Mouse (Mus musculus) monocyte, adult 2 months (primary cell): ENCODE results near the gene Sfxn4.

Source experiments
- DNase-seq, 2 experiments: peaks; one replicate each; pipeline ENCODE4 v3.0.0; 2022; ENCODE audit warnings: low spot score in 2 of 2, low read depth in 1 of 2

Gene Sfxn4

GRCm38 (mm10) chr19:60843324-60843723 is 18.0 kb downstream of the Sfxn4 start:
- no peak for DNase-seq

DNA sequence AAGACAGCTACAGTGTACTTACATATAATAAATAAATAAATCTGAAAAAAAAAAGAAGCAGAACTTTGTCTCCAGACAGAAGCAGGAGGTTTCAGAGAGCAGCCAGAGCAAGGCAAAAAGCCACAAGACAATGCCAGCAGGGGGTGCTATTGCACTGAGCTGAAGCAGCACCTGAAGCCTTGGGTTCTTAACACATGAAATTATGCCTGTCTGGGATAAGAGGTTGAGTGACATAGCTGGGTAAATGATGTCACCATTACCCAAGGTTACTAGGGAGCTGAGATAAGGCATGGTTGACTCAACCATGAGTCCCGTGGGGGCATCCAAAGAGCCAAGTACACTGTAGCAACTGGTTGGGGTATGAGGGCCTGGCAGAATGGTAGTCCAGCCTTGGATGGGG is 23.5 kb downstream of the Sfxn4 start:
- DNase-seq: peak; percentile 20 to 42

DNA sequence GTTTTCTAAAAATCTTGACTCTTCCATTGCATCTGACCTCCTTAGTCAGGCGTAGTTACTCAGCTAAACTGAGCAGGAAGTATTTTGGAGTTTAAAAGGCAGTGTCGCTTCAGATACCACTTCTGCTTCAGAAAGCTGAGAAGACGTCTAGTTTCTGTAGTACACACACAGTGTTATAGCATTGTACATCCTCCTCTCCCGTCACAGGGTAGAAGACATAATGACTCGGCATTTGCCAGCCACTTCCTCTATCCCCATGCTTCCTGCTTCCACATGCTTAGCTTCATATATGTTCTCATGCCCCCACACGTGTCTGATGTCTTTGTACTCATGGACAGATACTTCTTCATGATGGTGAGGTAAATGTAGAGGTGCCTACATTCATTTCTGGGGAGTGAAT is 42.6 kb downstream of the Sfxn4 start:
- peak; percentile 39 to 53 for DNase-seq

DNA sequence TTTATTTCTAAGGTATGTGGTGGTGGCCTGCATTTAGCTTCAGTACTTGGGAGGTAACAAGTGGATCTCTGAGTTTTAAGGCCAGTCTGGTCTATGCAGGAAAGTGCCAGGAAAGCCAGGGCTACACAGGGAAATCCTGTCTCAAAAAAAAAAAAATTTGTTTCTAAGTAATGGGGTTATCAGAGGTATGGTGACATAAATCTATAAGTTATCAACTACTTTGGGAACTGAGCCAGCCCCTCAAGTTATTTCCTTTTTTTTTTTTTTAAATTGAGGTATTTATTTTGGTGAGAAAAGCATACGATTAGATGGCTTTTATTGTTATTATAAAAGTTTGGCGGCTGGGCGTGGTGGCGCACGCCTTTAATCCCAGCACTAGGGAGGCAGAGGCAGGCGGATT is 48.1 kb downstream of the Sfxn4 start:
- DNase-seq: no peak

- DNase-seq: no peak
Observed at GRCm38 (mm10) chr19:60812036-60812389, 49.3 kb downstream of the Sfxn4 start.

DNA sequence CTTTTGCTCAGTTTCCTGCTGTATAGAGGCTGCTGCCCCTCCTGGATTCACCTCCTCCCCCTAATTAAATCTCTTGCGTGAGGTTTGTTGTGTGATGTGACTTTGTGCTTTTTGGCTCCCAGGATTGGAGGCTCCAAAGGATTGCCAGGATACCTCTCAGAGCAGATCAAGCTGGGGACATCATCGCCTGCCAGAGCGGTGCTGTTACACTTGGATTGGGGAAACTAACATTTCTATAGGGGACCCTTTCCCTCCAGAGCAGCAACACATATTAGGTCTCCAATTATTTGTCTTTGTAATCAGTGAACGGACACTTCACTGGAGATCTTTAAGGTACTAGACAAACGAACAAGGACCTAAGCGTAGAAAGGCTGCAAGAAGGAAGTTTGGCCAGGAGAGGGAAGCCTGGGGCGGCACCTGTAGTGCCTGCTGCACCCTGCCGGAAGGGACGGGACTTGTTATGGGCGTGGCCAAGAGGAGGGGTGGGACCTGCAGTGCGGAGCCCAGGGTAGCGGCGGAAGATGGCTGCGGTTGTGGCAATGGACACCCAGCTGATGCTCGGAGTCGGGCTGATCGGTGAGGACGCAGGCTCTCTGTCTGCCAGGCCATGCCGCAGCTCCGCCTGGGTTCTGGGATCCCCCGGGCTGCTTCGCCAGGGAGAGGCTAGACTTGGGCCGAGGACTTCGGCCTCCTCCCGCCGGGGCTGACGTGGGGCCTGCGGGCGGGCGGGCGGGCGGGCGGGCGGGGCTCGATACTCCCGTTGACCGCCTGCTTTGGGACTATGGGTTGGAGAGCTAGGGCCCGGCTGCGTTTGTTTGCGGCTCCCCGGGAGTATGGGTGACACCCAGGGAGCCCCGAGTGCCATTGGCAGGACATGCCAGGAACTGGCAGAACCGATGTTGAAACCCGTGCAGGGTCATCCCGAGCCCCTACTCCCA is 49.9 kb downstream of the Sfxn4 start, which contains the start of gene Fam45a:
Gene Fam45a (plus strand): TSS at position 488 of the 938 bp plus-strand sequence.
- DNase-seq: peak; percentile 84 to 90

DNA sequence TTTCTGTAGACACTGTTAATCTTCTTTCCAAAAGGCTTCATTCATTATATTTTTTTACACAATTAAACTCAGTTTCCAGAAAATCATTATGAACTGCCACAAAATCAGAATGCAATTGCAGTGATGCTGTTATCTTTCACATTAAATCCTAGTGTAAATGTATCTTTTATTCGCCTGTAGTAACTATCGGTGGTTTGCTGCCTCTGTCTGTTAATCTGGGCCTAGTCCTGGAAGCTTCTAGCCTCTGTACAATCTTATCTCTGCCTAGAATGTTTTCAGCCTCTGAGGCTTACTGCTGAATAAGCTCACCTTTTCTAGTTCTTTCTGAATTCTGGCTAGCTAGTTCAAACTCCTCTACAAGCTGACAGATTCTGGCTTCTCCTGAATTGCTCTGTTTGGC is 51.4 kb downstream of the Sfxn4 start:
- DNase-seq: no peak

DNA sequence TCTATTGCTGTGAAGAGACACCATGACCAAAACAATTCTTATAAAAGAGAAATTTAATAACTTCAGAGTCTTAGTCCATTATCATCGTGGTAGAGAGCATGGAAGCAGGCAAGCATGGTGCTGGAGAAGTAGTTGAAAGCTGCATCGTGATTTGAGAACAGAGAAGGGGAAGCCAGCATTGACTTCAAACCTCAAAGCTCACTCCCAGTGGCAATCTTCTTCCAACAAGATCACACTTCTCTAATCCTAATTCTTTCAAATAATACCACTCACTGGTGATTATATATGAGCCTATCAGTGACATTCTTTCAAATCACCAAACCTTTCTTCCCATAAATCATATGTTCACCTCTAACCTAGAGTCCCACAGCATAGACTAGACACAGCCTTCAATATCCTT is 56.4 kb downstream of the Sfxn4 start:
- no peak for DNase-seq

GRCm38 (mm10) chr19:60799867-60800569 is 61.3 kb downstream of the Sfxn4 start:
- DNase-seq: no peak

DNA sequence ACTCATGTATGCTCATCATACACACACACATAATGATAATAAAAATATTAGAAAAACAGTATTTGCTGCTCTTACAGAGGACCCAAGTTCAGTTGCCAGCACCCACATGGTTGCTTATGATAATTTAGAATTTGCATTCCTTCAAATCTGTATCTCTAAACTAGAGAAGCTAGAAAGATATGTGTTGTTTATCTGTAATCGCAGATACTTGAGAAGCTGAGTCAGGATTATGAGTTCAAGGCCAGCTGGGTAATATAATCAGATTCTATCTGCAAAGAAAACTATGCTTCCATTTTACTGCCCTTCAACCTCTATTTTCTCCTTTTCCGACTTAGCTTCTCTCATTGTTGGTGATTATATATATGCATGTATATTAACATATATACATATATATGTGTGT is 63.9 kb downstream of the Sfxn4 start:
- DNase-seq: no peak

DNA sequence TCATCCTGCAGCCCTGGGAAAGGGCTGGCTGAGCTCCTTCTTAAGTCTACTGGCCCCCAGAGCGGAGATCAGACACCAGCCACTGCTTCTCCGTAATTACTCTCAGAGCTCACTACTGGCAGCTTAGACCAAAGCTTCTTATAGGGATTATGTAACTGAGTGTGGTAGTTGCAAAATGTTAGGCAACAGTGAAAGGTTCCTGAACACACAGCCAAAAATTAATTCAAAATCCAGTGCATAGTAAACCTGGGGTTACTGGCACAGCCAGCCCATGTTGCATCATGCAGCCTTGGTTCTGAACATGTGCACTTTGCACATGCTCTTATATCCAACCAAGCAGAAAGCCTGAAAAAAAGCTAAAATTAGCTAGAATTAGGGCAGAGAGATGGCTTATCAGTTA is 66.0 kb downstream of the Sfxn4 start:
- DNase-seq: no peak

DNA sequence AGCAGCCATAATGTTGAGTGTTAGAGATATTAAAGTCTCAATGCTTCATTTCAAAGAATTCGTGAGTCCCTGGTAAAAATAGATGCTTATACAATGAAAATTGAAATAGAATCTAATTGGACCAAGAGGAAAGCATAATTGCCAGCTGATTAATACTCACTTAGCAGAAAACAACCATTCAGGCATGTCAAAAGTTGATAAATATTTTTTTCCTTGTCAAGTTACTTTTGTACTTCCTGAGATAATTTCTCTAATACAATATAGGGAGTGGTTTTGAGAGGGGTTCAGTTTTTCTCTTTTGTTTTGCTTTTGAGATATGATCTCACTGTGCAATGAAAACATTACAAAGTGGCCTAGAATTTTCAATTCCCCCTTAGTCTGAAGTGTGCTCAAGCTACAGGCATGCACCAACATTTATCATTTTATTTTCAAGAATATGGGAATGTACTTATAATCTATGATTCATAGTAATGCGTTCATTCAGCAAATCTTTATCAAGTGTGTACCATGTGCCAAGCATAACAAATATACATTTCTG is 68.0 kb downstream of the Sfxn4 start:
- no peak for DNase-seq

GRCm38 (mm10) chr19:60791164-60791563 is 70.1 kb downstream of the Sfxn4 start:
- DNase-seq: no peak

DNA sequence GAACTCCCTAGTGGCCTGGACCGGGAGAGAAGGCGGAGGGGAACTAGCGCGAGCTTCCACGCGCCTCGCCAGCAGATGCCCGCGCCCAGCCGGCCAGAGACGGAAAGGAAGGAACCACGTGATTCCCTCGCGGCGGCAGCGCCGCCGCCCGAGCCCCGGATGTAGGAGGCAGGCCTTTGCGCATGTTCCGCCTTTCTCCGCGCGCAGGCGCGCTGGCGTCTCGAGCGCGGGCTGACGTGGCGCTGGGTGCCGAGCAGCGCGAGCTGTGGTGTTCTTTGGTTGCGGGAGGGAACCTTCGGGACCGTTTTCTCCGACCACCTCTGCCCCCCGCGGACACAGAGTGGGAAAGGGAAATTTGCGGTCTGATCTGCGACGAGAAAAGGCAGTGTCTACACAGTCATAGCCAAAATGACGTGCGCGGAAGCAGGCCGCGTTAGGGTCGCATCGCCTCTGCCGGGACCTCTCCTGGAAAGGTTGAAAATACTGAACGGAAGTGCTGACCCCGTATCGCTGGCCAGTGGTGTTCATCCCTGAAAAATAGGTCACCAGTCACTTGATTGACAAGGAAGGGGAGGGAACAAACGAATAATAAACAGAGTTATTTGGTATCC is 70.6 kb downstream of the Sfxn4 start, which contains the start of gene Eif3a:
Gene Eif3a (minus strand): TSS at position 108 of the 611 bp plus-strand sequence.
- DNase-seq: peak; percentile 89 to 93

DNA sequence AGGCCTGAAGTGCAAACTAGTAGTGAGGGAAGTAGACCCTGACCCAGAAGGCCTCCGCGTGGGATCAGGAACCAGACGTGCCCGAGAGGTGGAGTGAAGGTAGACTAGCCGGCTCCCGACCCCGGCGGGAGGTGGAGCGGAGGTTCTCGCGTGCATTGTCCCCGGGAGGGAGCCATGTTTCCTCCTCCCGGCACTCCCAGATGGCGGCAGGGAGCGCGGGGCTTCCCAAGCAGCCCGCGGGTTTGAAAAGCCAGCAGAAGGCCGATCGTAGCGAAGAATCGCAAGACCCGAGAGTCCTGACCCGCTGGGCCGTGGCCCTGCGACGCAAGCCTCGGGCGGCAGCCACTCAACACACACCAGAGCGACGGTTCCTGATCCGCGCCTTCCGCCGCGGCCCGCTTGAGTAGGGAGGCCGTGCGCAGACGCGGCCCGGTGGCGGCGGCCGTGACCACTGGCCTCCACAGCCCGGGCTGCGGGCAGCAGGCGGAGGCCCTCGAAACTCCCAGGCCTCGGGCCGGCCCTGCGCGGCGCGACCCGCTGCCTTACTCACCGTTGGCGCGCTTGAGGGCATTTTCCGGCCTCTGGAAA is 71.3 kb downstream of the Sfxn4 start:
- DNase-seq: no peak

- no peak for DNase-seq
Observed at GRCm38 (mm10) chr19:60789452-60789851, 71.8 kb downstream of the Sfxn4 start.

DNA sequence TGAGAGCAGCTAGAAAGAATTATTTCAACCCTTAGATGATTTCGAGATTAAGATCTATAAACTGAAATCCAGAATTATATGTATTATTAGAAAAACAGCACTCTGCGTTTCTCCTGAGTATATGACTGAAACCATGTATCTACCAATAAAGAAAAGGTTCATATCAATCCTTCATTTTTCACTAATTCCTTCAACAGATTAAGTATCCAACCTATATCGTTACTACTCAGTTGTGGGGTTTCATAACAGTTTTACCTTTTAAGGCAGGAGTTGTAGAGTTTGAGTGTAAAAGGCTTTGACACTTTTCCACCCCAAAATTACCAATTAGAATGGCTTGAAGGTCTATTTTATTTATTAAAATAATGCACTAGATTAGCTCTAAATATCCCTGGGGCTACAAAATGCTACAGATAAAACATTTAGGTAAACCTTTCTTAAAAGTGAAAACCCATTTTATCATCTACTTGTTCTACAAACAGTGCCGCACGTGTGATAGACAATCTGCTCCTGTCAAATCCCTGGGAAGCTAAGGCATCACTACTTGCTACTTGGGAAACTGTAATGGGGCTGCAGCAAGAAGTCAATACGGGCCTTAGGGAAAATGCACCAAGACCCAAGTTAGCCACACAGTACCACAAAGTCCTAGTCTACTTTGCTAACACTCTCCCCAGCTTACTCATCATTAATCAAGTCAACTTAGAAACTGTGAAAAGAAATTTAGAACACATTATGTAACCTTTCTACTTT is 72.9 kb downstream of the Sfxn4 start:
- no peak for DNase-seq

DNA sequence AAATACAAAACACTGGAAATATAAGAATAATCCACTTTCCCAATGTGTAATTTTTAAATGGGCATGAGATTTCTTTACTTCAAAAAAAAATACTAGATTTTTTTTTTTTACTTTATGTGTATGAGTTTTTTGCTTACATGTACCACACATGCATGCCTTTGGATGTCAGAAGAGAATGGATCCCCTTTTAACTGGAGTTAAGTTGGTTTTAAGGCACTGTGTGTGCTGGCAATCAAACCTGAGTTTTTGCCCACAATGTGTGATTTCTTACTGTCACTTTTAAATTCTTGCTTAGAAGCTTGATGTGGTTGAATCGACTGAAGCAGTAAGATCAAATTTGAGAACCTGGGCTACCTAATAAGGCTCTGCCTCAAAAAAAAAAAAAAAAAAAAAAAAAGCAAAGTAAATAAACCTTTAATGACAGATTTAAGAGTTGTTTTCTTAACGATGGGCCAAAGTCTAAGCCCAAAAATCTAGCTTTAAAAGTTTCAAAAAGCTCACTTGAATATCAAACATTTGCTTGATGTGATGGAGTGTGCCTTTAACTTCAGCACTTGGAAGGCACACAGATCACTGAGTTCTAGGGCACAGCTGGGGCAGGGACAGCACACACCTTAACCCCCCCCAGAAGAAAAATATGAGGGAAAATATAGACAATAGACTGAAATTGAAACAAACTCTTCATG is 73.7 kb downstream of the Sfxn4 start:
- DNase-seq: no peak
